Mouse (Mus musculus): Measurements from ENCODE around the gene Vti1a.

Gene Vti1a

GRCm38 (mm10) chr19:55588948-55589896, 273.1 kb downstream of the Vti1a start:
- DNase-seq (ENCODE audit: low spot score) = no peak

DNA sequence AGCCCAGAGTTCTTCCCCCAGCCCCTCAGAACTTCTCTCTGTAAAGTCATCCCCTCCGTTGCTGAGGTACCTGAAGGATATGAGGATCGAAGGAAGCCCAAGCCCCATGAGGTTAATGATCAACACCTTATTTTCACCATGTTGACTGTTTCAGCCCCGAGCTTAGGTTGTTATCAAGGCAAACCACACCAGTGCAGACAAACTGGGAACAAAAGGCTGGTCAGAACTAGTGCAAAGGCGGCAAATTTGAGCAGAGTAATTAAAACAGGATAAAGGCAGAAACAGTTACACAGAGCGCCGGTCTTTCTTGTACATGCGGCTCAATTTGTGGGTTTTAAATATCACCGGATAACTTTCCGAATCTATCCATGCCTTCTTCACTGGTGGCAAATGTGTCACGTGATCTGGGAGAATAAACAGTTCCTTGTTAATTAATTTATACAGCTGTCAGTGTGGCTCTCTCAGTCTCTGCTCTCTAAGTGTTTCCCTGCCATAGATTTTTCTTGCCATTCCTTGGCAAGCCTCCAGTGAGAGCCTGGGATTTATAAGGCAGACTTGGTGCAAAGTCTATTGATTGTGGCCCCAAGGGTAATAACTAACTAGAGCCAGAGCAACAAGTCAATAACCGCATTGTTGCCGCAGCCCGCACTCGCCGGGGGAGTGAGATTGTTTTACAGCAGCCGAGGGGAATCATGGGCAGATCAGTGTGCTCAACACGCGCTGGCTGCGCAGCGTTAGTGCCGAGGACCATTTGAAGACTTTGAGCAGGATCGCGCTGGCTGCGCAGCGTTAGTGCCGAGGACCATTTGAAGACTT, 277.0 kb downstream of the Vti1a start:
- peak; percentile 84 for DNase-seq (ENCODE audit: low spot score)

DNA sequence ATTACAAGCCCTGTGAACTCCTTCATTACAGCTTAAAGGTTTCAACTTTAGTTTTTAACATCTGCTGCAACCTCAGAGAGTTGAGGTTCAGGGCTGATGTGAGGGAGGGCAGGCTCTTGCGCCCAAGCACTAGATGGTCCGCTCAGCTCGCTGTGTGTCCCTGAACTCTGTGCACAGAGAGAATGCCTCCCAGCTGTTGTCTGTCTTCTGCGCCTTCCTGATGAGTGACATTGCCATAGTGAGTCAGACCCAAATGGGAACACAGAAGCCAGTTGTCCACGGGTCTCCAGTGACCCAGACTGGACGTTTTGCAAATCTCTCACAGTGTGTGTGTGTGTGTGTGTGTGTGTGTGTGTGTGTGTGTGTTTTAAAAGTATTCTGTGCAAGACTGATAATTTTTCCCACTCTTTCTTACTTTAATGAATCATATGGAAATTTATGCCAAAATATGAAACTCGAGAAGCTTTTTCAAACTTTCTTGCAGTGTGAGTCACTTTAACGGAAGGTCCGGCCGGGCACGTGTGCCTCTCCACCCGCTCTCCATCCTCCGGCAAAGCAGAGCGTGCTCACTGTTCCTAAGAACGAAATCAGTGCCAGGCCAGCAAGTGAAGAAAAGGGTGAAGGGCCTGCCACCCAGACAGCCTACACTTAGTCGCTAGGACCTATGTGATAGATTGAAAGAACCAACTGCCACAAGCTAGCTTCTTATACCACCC, 277.8 kb downstream of the Vti1a start:
- no peak for DNase-seq (ENCODE audit: low spot score)

DNA sequence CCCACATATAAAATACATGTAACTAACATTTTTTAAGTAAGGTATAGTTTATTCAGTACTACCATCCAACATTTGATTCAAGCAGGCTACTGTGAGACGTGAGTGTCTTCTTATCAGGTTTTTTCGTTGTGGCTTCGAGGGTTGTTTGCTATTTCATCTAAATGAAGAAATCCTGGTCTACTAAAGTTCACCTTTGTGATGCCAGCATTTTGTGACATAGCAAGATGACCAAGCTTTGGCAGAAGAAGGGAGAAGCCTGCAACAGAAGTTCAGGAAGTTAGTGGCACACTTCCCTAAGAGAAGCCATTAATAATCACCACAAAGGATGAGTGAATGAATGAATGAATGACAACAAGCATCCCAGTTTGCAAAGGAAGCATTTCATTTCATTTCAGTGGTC, 278.4 kb downstream of the Vti1a start:
- no peak for DNase-seq (ENCODE audit: low spot score)

GRCm38 (mm10) chr19:55595945-55596649, 280.0 kb downstream of the Vti1a start:
- no peak for DNase-seq (ENCODE audit: low spot score)

- no peak for DNase-seq (ENCODE audit: low spot score)
Observed at GRCm38 (mm10) chr19:55596804-55597203, 280.7 kb downstream of the Vti1a start.

GRCm38 (mm10) chr19:55597296-55597695, 281.2 kb downstream of the Vti1a start:
- DNase-seq (ENCODE audit: low spot score) = no peak

DNA sequence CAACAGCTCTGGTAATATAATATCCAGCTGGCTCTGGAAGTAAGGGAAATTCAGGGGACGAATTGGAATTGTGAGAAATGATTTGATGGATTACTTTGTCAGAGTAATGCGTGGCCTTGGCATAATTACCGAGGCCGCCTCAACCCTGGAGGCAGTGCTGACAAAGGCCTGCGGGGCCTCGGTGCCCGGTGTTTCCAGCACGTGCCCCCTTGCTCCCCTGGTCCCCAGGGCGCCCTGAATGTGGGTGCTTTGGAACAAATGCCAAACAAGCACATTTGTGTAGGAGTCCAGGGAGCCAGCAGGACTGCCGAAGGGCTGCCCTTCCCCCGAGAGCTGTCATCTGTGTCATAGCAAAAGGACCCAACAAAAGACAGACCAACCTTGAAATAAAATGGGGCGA, 281.9 kb downstream of the Vti1a start:
- DNase-seq (ENCODE audit: low spot score) = no peak

DNA sequence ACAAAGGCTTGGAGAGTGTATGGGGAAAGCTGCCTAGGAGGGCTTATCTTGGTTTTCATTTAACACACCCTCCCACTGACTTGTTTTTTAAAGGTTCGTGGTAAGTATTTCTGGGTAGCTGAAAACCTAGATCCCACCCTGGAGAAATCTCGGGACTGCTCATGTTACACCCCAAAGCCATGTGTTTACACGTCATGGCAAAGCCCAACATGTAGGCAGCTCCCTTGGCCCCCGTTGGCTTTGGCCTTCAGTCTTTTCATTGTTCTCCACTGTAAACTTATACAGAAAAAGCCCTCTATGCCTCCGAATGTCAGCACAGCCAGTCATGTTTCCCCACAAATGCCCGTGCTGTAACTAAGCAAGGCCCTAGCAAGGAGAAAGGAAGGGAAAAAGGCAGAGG, 283.0 kb downstream of the Vti1a start:
- no peak for DNase-seq (ENCODE audit: low spot score)

DNA sequence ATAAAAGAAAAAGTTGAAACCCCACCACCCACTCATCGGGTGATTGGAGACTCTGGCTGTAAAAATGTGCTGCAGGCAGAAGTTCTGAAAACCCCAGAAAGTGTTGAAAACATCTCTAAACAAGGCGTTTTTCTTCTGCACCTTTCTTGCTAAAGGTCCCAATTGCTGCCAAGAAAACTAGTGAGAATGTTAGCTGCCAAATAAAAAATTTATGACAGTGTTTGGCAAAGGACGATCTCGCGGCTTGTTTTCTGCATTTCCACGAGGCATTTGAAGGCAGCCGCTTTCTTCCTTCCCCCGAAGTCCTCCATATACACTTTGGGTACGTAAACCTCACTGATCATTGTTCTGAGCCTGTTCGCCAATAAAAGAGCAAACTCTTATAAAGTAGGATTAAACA, 291.6 kb downstream of the Vti1a start:
- no peak for DNase-seq (ENCODE audit: low spot score)

GRCm38 (mm10) chr19:55608858-55609375, 292.8 kb downstream of the Vti1a start:
- no peak for DNase-seq (ENCODE audit: low spot score)

DNA sequence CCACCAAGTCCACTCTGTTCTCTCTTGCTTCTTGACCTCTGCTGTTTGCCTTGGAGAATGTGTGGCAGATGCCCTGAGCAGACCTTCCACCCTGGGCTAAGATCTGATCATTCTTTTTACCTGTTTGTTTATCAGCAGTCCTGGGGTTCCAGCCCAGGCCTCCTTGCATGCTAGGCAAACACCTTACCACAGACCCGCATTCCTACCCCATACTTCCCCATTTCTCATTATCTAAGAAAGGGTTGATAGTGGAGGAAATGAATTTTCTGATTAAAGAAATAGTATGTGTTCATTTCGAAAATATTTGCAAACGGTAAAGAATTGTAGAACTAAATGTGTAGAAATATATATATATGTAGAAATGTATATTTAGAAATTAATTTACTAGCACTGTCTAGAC, 293.7 kb downstream of the Vti1a start:
- no peak for DNase-seq (ENCODE audit: low spot score)

DNA sequence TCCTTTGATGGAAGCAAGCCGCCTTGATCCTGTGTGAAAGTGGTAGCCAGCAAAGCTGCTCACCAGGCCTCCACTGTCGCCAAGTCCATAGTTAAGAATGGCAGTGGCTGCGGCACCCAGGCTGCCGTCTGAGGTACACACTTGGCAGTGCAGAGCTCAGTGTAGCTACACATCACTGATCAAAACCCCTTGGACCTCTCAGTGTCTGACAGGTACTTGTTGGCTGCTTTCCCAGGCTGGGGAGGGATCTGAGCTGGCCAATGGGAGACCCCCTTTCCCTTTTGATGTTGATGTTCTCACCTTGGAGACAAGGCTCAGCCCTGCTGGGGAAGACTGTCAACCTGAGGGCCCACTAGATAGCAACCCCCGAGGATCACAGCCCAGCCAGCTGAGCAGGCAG, 299.6 kb downstream of the Vti1a start:
- DNase-seq (ENCODE audit: low spot score) = no peak

- no peak for DNase-seq (ENCODE audit: low spot score)
Observed at GRCm38 (mm10) chr19:55616276-55616675, 300.2 kb downstream of the Vti1a start.

GRCm38 (mm10) chr19:55616937-55617336, 300.8 kb downstream of the Vti1a start:
- no peak for DNase-seq (ENCODE audit: low spot score)

DNA sequence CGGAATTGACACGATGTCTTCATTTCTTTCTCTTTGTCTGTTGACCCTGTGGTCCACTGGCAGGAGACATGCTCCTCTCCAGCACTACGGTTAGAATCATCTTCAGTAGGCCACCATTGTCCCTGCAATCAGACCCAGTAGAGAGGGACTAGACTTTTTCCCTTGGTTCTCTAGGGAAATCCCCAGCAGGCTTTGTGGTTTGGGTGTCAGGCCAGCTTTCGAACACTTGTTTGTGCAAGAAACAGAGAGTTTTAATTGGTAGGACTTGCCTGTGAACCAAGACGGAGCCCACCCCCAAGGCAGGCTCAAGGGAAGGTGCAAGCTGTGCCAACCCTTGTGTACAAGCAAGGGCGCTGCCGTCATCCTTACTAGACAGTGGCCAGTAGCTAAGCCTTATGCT, 302.5 kb downstream of the Vti1a start:
- DNase-seq (ENCODE audit: low spot score) = no peak

- DNase-seq (ENCODE audit: low spot score) = no peak
Observed at GRCm38 (mm10) chr19:55620411-55621008, 304.4 kb downstream of the Vti1a start.

GRCm38 (mm10) chr19:55621011-55621625, 305.0 kb downstream of the Vti1a start:
- no peak for DNase-seq (ENCODE audit: low spot score)

DNA sequence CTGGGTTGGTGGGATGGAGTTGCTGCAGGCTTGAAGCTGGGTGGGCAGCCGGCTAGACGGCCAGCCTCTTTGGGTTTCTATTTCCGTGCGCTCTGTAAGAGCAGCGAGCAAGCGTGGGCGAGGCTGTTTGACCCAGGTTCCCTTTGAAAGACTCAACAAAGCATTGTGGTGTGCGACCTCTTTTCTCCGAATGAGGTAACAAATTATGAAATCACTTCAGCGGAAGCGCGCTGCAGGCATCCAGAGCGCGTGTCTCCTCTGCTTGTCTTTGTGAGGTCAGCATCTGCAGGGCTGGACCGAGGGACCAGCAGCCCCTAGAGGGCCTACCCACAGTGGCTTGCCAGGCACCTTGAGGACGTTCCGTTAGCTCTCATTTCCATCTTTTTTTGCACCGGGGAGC, 306.7 kb downstream of the Vti1a start:
- DNase-seq (ENCODE audit: low spot score) = no peak

- DNase-seq (ENCODE audit: low spot score) = no peak
Observed at GRCm38 (mm10) chr19:55623605-55624004, 307.5 kb downstream of the Vti1a start.

GRCm38 (mm10) chr19:55626483-55626882, 310.4 kb downstream of the Vti1a start:
- DNase-seq (ENCODE audit: low spot score) = no peak

Data from MN1 (cell line).